Mouse (Mus musculus) E14TG2a.4 (cell line): ENCODE measurements around the gene Gm49369.

Experiments
- CTCF ChIP-seq: conservative IDR thresholded peaks from 2 replicates; pipeline ENCODE4 v1.5.1; 2014; ENCODE audit warnings: low read length
- NANOG ChIP-seq: IDR thresholded peaks from 2 replicates; pipeline ENCODE4 v1.6.1; 2014; ENCODE audit warnings: borderline replicate concordance, low read length, mixed read lengths
- POU5F1 ChIP-seq: IDR thresholded peaks from 2 replicates; pipeline ENCODE4 v1.6.1; 2014; ENCODE audit warnings: low read length, borderline replicate concordance

GRCm38 (mm10) chr7:142376096-142376495 is 6.4 kb downstream of the Gm49369 start:
- no peak for TF ChIP-seq CTCF
- no peak for TF ChIP-seq NANOG
- TF ChIP-seq POU5F1: no peak
